Mouse (Mus musculus) lung, embryonic 16.5 days (tissue): ENCODE results near the gene Inpp5d. TPM values are rescaled to one million over a fixed set of nuclear protein-coding genes. Genes with fewer than 3 reads are reported as not detected.

ENCODE experiments used
- ATAC-seq: fragments of 200-750 bp; cut with Nextera tagmentation; 2 replicates; pipeline ENCODE4 v1.8.0; 2017; ENCODE audit warnings: low read depth, mild to moderate bottlenecking, moderate library complexity
- H3K27ac ChIP-seq: fragments of 300-500 bp; sonication (generic); 2 replicates; pipeline ENCODE4 v1.5.1; 2014; ENCODE audit warnings: mild to moderate bottlenecking, control low read depth, low read length
- H3K27me3 ChIP-seq: fragments of 300-500 bp; sonication (generic); 2 replicates; pipeline ENCODE4 v1.6.1; 2014; ENCODE audit warnings: low read depth, low read length, mixed read lengths; ENCODE audit not compliant: control insufficient read depth, insufficient read depth
- H3K36me3 ChIP-seq: fragments of 300-500 bp; sonication (generic); 2 replicates; pipeline ENCODE4 v1.6.1; 2014; ENCODE audit warnings: low read length; ENCODE audit not compliant: control insufficient read depth, insufficient read depth
- H3K4me1 ChIP-seq: fragments of 300-500 bp; sonication (generic); replicated peaks from 2 replicates; pipeline ENCODE4 v1.6.1; 2014; ENCODE audit warnings: low read length, mixed read lengths; ENCODE audit not compliant: control insufficient read depth, insufficient read depth
- H3K4me2 ChIP-seq: fragments of 300-500 bp; sonication (generic); 2 replicates; pipeline ENCODE4 v1.6.1; 2014; ENCODE audit warnings: low read depth, low read length, control low read depth
- H3K4me3 ChIP-seq: fragments of 300-500 bp; sonication (generic); 2 replicates; pipeline ENCODE4 v1.5.1; 2014; ENCODE audit warnings: mild to moderate bottlenecking, low read length, control low read depth
- H3K9ac ChIP-seq: fragments of 300-500 bp; sonication (generic); 2 replicates; pipeline ENCODE4 v1.6.1; 2014; ENCODE audit warnings: low read length, control low read depth
- H3K9me3 ChIP-seq: fragments of 300-500 bp; sonication (generic); 2 replicates; pipeline ENCODE4 v1.6.1; 2016; ENCODE audit warnings: low read length; ENCODE audit not compliant: control insufficient read depth
- WGBS: fragments of 180-500 bp; shearing (Covaris S2); extraction: QIAGEN DNeasy Blood & Tissue Kit; methylation state at CpG from one replicate; pipeline ENCODE4 v1.1.7; 2014; 5-methylcytosine and 5-hydroxymethylcytosine counted together
- polyA plus RNA-seq: library from polyadenylated mRNA; unstranded; fragments of >200 nt; fragmentation: Nextera tagmentation; extraction: Ambion mirVana; gene quantifications from 2 replicates; pipeline ENCODE4 v1.2.1, GENCODE M21; 2015

Inpp5d gene
- polyA plus RNA-seq, 1 experiment from 2014 or later = 11.9 TPM

- no peaks in the 10 kb centered on the region for H3K36me3 ChIP-seq
- no peak overlapping the region for H3K4me2 ChIP-seq
- 66% methylated on average over 6 of the region's 6 CpGs for WGBS
- no peak overlapping the region for H3K9ac ChIP-seq
- no peaks in the 10 kb centered on the region for H3K4me1 ChIP-seq
- H3K27ac ChIP-seq = no peak overlapping the region
- H3K9me3 ChIP-seq = no peaks in the 10 kb centered on the region
- no peak overlapping the region for H3K4me3 ChIP-seq
- ATAC-seq = no peak
- no peaks in the 10 kb centered on the region for H3K27me3 ChIP-seq
Observed at GRCm38 (mm10) chr1:87632163-87632562, 12.1 kb downstream of the Inpp5d start.

- Histone ChIP-seq H3K27me3 (no peaks in the 10 kb centered on the region), H3K4me3 (no peak overlapping the region), H3K9me3 (no peaks in the 10 kb centered on the region), H3K4me1 (no peaks in the 10 kb centered on the region), H3K27ac (no peak overlapping the region), H3K4me2 (no peak overlapping the region), H3K36me3 (no peaks in the 10 kb centered on the region), H3K9ac (no peak overlapping the region)
- no peak for ATAC-seq
- 82% methylated on average over 12 of the region's 12 CpGs for WGBS
Observed at GRCm38 (mm10) chr1:87636716-87637117, 16.6 kb downstream of the Inpp5d start.

GRCm38 (mm10) chr1:87637121-87637877, 17.2 kb downstream of the Inpp5d start:
- H3K9ac ChIP-seq = no peak overlapping the region
- no peak overlapping the region for H3K27ac ChIP-seq
- no peak overlapping the region for H3K4me3 ChIP-seq
- H3K27me3 ChIP-seq = no peaks in the 10 kb centered on the region
- no peaks in the 10 kb centered on the region for H3K36me3 ChIP-seq
- 87% methylated on average over 4 of the region's 4 CpGs for WGBS
- no peaks in the 10 kb centered on the region for H3K9me3 ChIP-seq
- no peak overlapping the region for H3K4me2 ChIP-seq
- ATAC-seq = peak; percentile 66
- no peaks in the 10 kb centered on the region for H3K4me1 ChIP-seq

GRCm38 (mm10) chr1:87637878-87638600, 17.9 kb downstream of the Inpp5d start:
- no peaks in the 10 kb centered on the region for H3K9me3 ChIP-seq
- H3K9ac ChIP-seq = no peak overlapping the region
- H3K4me2 ChIP-seq = no peak overlapping the region
- H3K27me3 ChIP-seq = no peaks in the 10 kb centered on the region
- no peak for ATAC-seq
- 78% methylated on average over 4 of the region's 4 CpGs for WGBS
- no peaks in the 10 kb centered on the region for H3K4me1 ChIP-seq
- no peak overlapping the region for H3K4me3 ChIP-seq
- H3K27ac ChIP-seq = no peak overlapping the region
- H3K36me3 ChIP-seq = no peaks in the 10 kb centered on the region

GRCm38 (mm10) chr1:87639724-87640123, 19.6 kb downstream of the Inpp5d start:
- Histone ChIP-seq H3K9me3 (no peaks in the 10 kb centered on the region), H3K36me3 (no peaks in the 10 kb centered on the region), H3K9ac (no peak overlapping the region), H3K4me1 (no peaks in the 10 kb centered on the region), H3K4me2 (no peak overlapping the region; the same call in 1 of the 2 replicates), H3K27me3 (no peaks in the 10 kb centered on the region), H3K4me3 (no peak overlapping the region), H3K27ac (peak overlapping the region; percentile 84)
- 79% methylated on average over 8 of the region's 8 CpGs for WGBS
- no peak for ATAC-seq

- H3K9me3 ChIP-seq = no peaks in the 10 kb centered on the region
- no peaks in the 10 kb centered on the region for H3K4me1 ChIP-seq
- WGBS = 42% methylated on average over 17 of the region's 17 CpGs
- H3K36me3 ChIP-seq = no peaks in the 10 kb centered on the region
- H3K4me3 ChIP-seq = no peak overlapping the region
- H3K27me3 ChIP-seq = no peaks in the 10 kb centered on the region
- ATAC-seq = peak; percentile 73
- no peak overlapping the region; the same call in none of the 2 replicates for H3K4me2 ChIP-seq
- H3K27ac ChIP-seq = peak overlapping the region; percentile 84
- no peak overlapping the region for H3K9ac ChIP-seq
Observed at GRCm38 (mm10) chr1:87640165-87640661, 20.1 kb downstream of the Inpp5d start.

GRCm38 (mm10) chr1:87643016-87643415, 22.9 kb downstream of the Inpp5d start:
- ATAC-seq = no peak
- WGBS = 83% methylated on average over 7 of the region's 7 CpGs
- Histone ChIP-seq H3K36me3 (no peaks in the 10 kb centered on the region), H3K9me3 (no peaks in the 10 kb centered on the region), H3K27ac (no peak overlapping the region), H3K27me3 (no peaks in the 10 kb centered on the region), H3K4me2 (no peak overlapping the region), H3K4me3 (no peak overlapping the region), H3K4me1 (no peaks in the 10 kb centered on the region), H3K9ac (no peak overlapping the region)

GRCm38 (mm10) chr1:87645041-87645440, 24.9 kb downstream of the Inpp5d start:
- 58% methylated on average over 7 of the region's 7 CpGs for WGBS
- Histone ChIP-seq H3K27me3 (no peaks in the 10 kb centered on the region), H3K9ac (no peak overlapping the region), H3K36me3 (no peaks in the 10 kb centered on the region), H3K4me1 (no peaks in the 10 kb centered on the region), H3K4me3 (no peak overlapping the region), H3K27ac (no peak overlapping the region), H3K9me3 (no peaks in the 10 kb centered on the region), H3K4me2 (no peak overlapping the region)
- ATAC-seq = no peak

- 57% methylated on average over 6 of the region's 6 CpGs for WGBS
- no peak for ATAC-seq
- no peak overlapping the region for H3K9ac ChIP-seq
Observed at GRCm38 (mm10) chr1:87645748-87646147, 25.6 kb downstream of the Inpp5d start.

More at GRCm38 (mm10) chr1:87645748-87646147, 25.6 kb downstream of the Inpp5d start:
- H3K4me3 ChIP-seq = no peak overlapping the region
- no peaks in the 10 kb centered on the region for H3K27me3 ChIP-seq
- no peaks in the 10 kb centered on the region for H3K4me1 ChIP-seq
- no peak overlapping the region for H3K4me2 ChIP-seq
- H3K36me3 ChIP-seq = no peaks in the 10 kb centered on the region
- H3K9me3 ChIP-seq = no peaks in the 10 kb centered on the region
- H3K27ac ChIP-seq = no peak overlapping the region
